Mouse (Mus musculus) spleen, adult 12 weeks (tissue): ENCODE data around the gene Ltv1.
"Not testable (repeated sequence)": the region's sequence is repeated elsewhere in the genome, so short reads cannot be mapped to it uniquely, and the experiment has no call there.

Experiments
- DNase-seq: peaks from one replicate; pipeline ENCODE4 v3.0.0; 2022; ENCODE audit warnings: low spot score

Gene Ltv1

GRCm38 (mm10) chr10:13193496-13193895, 528 bp upstream of the Ltv1 start:
- not testable (repeated sequence) for DNase-seq

- no peak for DNase-seq
Observed at GRCm38 (mm10) chr10:13189881-13190280, 3.1 kb downstream of the Ltv1 start.

- DNase-seq: no peak
Observed at GRCm38 (mm10) chr10:13186754-13187153, 6.2 kb downstream of the Ltv1 start.

GRCm38 (mm10) chr10:13184170-13184766, 8.7 kb downstream of the Ltv1 start:
- no peak for DNase-seq

GRCm38 (mm10) chr10:13180211-13180610, 12.8 kb downstream of the Ltv1 start:
- DNase-seq: no peak

GRCm38 (mm10) chr10:13177973-13178624, 14.9 kb downstream of the Ltv1 start, which contains the start of gene Zc2hc1b:
Zc2hc1b (minus strand) TSS chr10:13178023.
- DNase-seq: no peak

- DNase-seq: no peak
Observed at GRCm38 (mm10) chr10:13175866-13176265, 17.1 kb downstream of the Ltv1 start.

GRCm38 (mm10) chr10:13172798-13173221, 20.2 kb downstream of the Ltv1 start:
- no peak for DNase-seq

GRCm38 (mm10) chr10:13171461-13171860, 21.5 kb downstream of the Ltv1 start:
- DNase-seq: no peak

- DNase-seq: no peak
Observed at GRCm38 (mm10) chr10:13170739-13171448, 22.1 kb downstream of the Ltv1 start.

GRCm38 (mm10) chr10:13168461-13168860, 24.5 kb downstream of the Ltv1 start:
- no peak for DNase-seq

- no peak for DNase-seq
Observed at GRCm38 (mm10) chr10:13162031-13162430, 30.9 kb downstream of the Ltv1 start.

- DNase-seq: no peak
Observed at GRCm38 (mm10) chr10:13160913-13161312, 32.1 kb downstream of the Ltv1 start.

- DNase-seq: no peak
Observed at GRCm38 (mm10) chr10:13155377-13155776, 37.6 kb downstream of the Ltv1 start.

GRCm38 (mm10) chr10:13152811-13153364, 40.1 kb downstream of the Ltv1 start:
- no peak for DNase-seq

GRCm38 (mm10) chr10:13151353-13151752, 41.6 kb downstream of the Ltv1 start:
- no peak for DNase-seq

GRCm38 (mm10) chr10:13150435-13150834, 42.5 kb downstream of the Ltv1 start:
- no peak for DNase-seq

GRCm38 (mm10) chr10:13140434-13140833, 52.5 kb downstream of the Ltv1 start:
- no peak for DNase-seq

- no peak for DNase-seq
Observed at GRCm38 (mm10) chr10:13137906-13138305, 55.1 kb downstream of the Ltv1 start.

- no peak for DNase-seq
Observed at GRCm38 (mm10) chr10:13135751-13136150, 57.2 kb downstream of the Ltv1 start.

- DNase-seq: no peak
Observed at GRCm38 (mm10) chr10:13135276-13135675, 57.7 kb downstream of the Ltv1 start.

- DNase-seq: no peak
Observed at GRCm38 (mm10) chr10:13133850-13134249, 59.1 kb downstream of the Ltv1 start.
